In genomic region chr13:99753526-99753925, GRCm38 (mm10) we compare ENCODE assay signal across 19 mouse cellular contexts.
"Had no signal": no experiment of that assay in that cellular context is flagged by ENCODE, and none has a peak within 500 bp of the region (broad histone marks: within the 10 kb centered on the region; RNA-seq: fewer than 3 reads in every experiment).

No protein-coding gene starts in this region.

- H3K9ac ChIP-seq: limb, embryonic 13.5 days; lung, embryonic 14.5 days; midbrain, embryonic 12.5 days; midbrain, embryonic 15.5 days; neural tube, embryonic 12.5 days; neural tube, embryonic 15.5 days; stomach, embryonic 15.5 days had no signal

- H3K4me3 ChIP-seq: limb, embryonic 10.5 days; limb, embryonic 13.5 days; midbrain, embryonic 12.5 days; midbrain, embryonic 15.5 days; neural tube, embryonic 12.5 days; neural tube, embryonic 15.5 days; stomach, embryonic 15.5 days had no signal

- ATAC-seq: intestine, postnatal 0 days; lung, postnatal 0 days; midbrain, embryonic 15.5 days had no signal

- H3K4me2 ChIP-seq: limb, embryonic 13.5 days; lung, embryonic 14.5 days; midbrain, embryonic 12.5 days; midbrain, embryonic 15.5 days; neural tube, embryonic 12.5 days; neural tube, embryonic 15.5 days; stomach, embryonic 15.5 days had no signal

- DNase-seq: kidney, adult 2 months; kidney, postnatal 25 days; retina, postnatal 1 day; right cerebral cortex, postnatal 25 days; spleen, adult 18-20 months; thymus, adult 18-20 months; thymus, postnatal 36 days had no signal

- H3K36me3 ChIP-seq: limb, embryonic 10.5 days; limb, embryonic 13.5 days; midbrain, embryonic 12.5 days; midbrain, embryonic 15.5 days; neural tube, embryonic 12.5 days; neural tube, embryonic 15.5 days; stomach, embryonic 15.5 days had no signal

- H3K27ac ChIP-seq: kidney, postnatal 0 days; limb, embryonic 10.5 days; limb, embryonic 13.5 days; macrophage; midbrain, embryonic 12.5 days; midbrain, embryonic 15.5 days; neural tube, embryonic 12.5 days; neural tube, embryonic 15.5 days; stomach, embryonic 15.5 days had no signal

- H3K27me3 ChIP-seq: midbrain, embryonic 12.5 days; midbrain, embryonic 15.5 days; neural tube, embryonic 12.5 days; neural tube, embryonic 15.5 days; stomach, embryonic 15.5 days had no signal

- H3K9me3 ChIP-seq: limb, embryonic 10.5 days; limb, embryonic 13.5 days; midbrain, embryonic 12.5 days; midbrain, embryonic 15.5 days; neural tube, embryonic 12.5 days; neural tube, embryonic 15.5 days; stomach, embryonic 15.5 days had no signal

- H3K4me1 ChIP-seq: midbrain, embryonic 15.5 days; neural tube, embryonic 12.5 days; stomach, embryonic 15.5 days had no signal
